Mouse (Mus musculus): ENCODE results near the gene 6030458C11Rik.

DNA sequence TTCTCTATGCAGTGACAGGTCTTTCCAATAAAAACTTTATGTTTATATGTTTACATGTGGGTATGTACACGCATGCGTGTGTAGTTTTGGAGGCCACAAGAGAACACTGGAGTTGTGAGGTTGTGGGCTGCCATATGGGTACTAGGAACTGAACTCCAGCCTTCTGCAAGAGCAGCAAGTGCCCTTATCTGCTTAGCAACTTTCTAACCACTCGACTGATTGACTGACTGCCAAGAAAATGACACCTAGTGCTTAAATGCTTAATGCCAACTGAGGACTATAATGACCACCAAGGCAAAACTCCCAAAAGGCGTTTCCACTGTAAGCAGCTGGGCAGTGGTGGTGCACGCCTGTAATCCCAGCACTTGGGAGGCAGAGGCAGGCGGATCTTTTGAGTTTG, 15.1 kb downstream of the 6030458C11Rik start:
- no peak for TF ChIP-seq CTCF (IDR thresholded peaks at IDR 0.05; ENCODE audit: borderline replicate concordance, extremely low read depth, insufficient read depth, insufficient read length)
- TF ChIP-seq POLR2A (IDR thresholded peaks at IDR 0.05; ENCODE audit: borderline replicate concordance, extremely low read depth, insufficient read depth, insufficient read length, poor library complexity, severe bottlenecking), result no peak
